Mouse (Mus musculus) liver, postnatal 0 days (tissue): ENCODE measurements around the gene Myo18a. TPM values are rescaled to one million over a fixed set of nuclear protein-coding genes. Genes with fewer than 3 reads are reported as not detected.

Source experiments
- ATAC-seq: fragments of 200-750 bp; cut with Nextera tagmentation; 2 replicates; pipeline ENCODE4 v1.8.0; 2017; ENCODE audit warnings: mild to moderate bottlenecking, moderate library complexity
- DNase-seq: peaks from one replicate; pipeline ENCODE4 v3.0.0-alpha.2; 2016
- H3K27ac ChIP-seq: fragments of 300-500 bp; sonication (generic); 2 replicates; pipeline ENCODE4 v1.5.1; 2014; ENCODE audit warnings: antibody characterized with exemption, moderate library complexity, mild to moderate bottlenecking, low read depth
- H3K27me3 ChIP-seq: fragments of 300-500 bp; sonication (generic); 2 replicates; pipeline ENCODE4 v1.6.1; 2014; ENCODE audit warnings: low read length, control low read depth, mixed read lengths; ENCODE audit not compliant: insufficient read depth
- H3K36me3 ChIP-seq: fragments of 300-500 bp; sonication (generic); replicated peaks from 2 replicates; pipeline ENCODE4 v1.6.1; 2014; ENCODE audit warnings: mild to moderate bottlenecking, control low read depth, low read length, moderate library complexity, mixed read lengths; ENCODE audit not compliant: insufficient read depth
- H3K4me1 ChIP-seq: fragments of 300-500 bp; sonication (generic); 2 replicates; pipeline ENCODE4 v1.6.1; 2014; ENCODE audit warnings: antibody characterized with exemption, mild to moderate bottlenecking, control low read depth; ENCODE audit not compliant: insufficient read depth
- H3K4me2 ChIP-seq: fragments of 300-500 bp; sonication (generic); 2 replicates; pipeline ENCODE4 v1.6.1; 2014; ENCODE audit warnings: low read depth, mild to moderate bottlenecking, low read length, moderate library complexity, mixed read lengths
- H3K4me3 ChIP-seq: fragments of 300-500 bp; sonication (generic); 2 replicates; pipeline ENCODE4 v1.5.1; 2014; ENCODE audit warnings: low read depth, low read length
- H3K9ac ChIP-seq: fragments of 300-500 bp; sonication (generic); replicated peaks from 2 replicates; pipeline ENCODE4 v1.6.1; 2014; ENCODE audit warnings: mild to moderate bottlenecking, moderate library complexity
- H3K9me3 ChIP-seq: fragments of 300-500 bp; sonication (generic); 2 replicates; pipeline ENCODE4 v1.6.1; 2016; ENCODE audit warnings: mild to moderate bottlenecking, control low read depth, low read length, mixed read lengths
- CTCF ChIP-seq: sonication (generic); IDR thresholded peaks from 2 replicates; pipeline ENCODE4 v1.5.1; 2016; ENCODE audit warnings: antibody characterized with exemption, low read depth
- EP300 ChIP-seq: IDR thresholded peaks from 2 replicates; pipeline ENCODE4 v1.6.1; 2016; ENCODE audit warnings: antibody characterized with exemption, low read depth, mild to moderate bottlenecking
- WGBS: fragments of 180-500 bp; shearing (Covaris S2); extraction: QIAGEN DNeasy Blood & Tissue Kit; methylation state at CpG from one replicate; pipeline ENCODE4 v1.1.7; 2014; ENCODE audit not compliant: insufficient replicate concordance; 5-methylcytosine and 5-hydroxymethylcytosine counted together
- polyA plus RNA-seq: library from polyadenylated mRNA; unstranded; fragments of >200 nt; fragmentation: Nextera tagmentation; extraction: Ambion mirVana; gene quantifications from 2 replicates; pipeline ENCODE4 v1.2.1, GENCODE M21; 2015

The Myo18a gene
- polyA plus RNA-seq, 1 experiment from 2014 or later = 10.4 TPM

- Histone ChIP-seq H3K36me3 (no peaks in the 10 kb centered on the region), H3K9me3 (no peaks in the 10 kb centered on the region), H3K27me3 (no peaks in the 10 kb centered on the region; the same call in 1 of the 2 replicates), H3K27ac (peak overlapping the region; percentile 72), H3K9ac (no peak overlapping the region), H3K4me2 (no peak overlapping the region), H3K4me3 (no peak overlapping the region), H3K4me1 (no peaks in the 10 kb centered on the region; the same call in 1 of the 2 replicates)
- DNase-seq (no peak), ATAC-seq (peak; percentile 65)
- TF ChIP-seq CTCF (no peak), EP300 (no peak)
- 62% methylated on average over 3 of the region's 3 CpGs for WGBS
Observed at GRCm38 (mm10) chr11:77900187-77900586, 137.1 kb downstream of the Myo18a start.

GRCm38 (mm10) chr11:77900696-77901095 lies 137.7 kb downstream of the Myo18a start:
- peak; percentile 82 for ATAC-seq
- Histone ChIP-seq H3K27me3 (no peaks in the 10 kb centered on the region; the same call in 1 of the 2 replicates), H3K9ac (no peak overlapping the region), H3K9me3 (no peaks in the 10 kb centered on the region), H3K27ac (peak overlapping the region; percentile 72), H3K36me3 (no peaks in the 10 kb centered on the region), H3K4me1 (no peaks in the 10 kb centered on the region; the same call in 1 of the 2 replicates), H3K4me2 (no peak overlapping the region), H3K4me3 (no peak overlapping the region)
- no peak for TF ChIP-seq EP300
- TF ChIP-seq CTCF = no peak
- DNase-seq = no peak
- 54% methylated on average over 4 of the region's 4 CpGs for WGBS

GRCm38 (mm10) chr11:77901366-77901765 lies 138.3 kb downstream of the Myo18a start:
- no peaks in the 10 kb centered on the region; the same call in 1 of the 2 replicates for H3K4me1 ChIP-seq
- no peak overlapping the region for H3K4me2 ChIP-seq
- no peaks in the 10 kb centered on the region for H3K36me3 ChIP-seq
- 57% methylated on average over 5 of the region's 5 CpGs for WGBS
- no peaks in the 10 kb centered on the region for H3K9me3 ChIP-seq
- DNase-seq (no peak), ATAC-seq (no peak)
- no peaks in the 10 kb centered on the region for H3K27me3 ChIP-seq
- no peak overlapping the region for H3K9ac ChIP-seq
- no peak overlapping the region for H3K27ac ChIP-seq
- H3K4me3 ChIP-seq = no peak overlapping the region
- TF ChIP-seq EP300 (no peak), CTCF (no peak)

GRCm38 (mm10) chr11:77901775-77902355 lies 138.8 kb downstream of the Myo18a start:
- Histone ChIP-seq H3K9me3 (no peaks in the 10 kb centered on the region), H3K4me3 (no peak overlapping the region), H3K27me3 (no peaks in the 10 kb centered on the region), H3K36me3 (no peaks in the 10 kb centered on the region), H3K4me2 (no peak overlapping the region), H3K27ac (no peak overlapping the region), H3K4me1 (no peaks in the 10 kb centered on the region; the same call in 1 of the 2 replicates), H3K9ac (no peak overlapping the region)
- TF ChIP-seq CTCF (no peak), EP300 (no peak)
- DNase-seq = no peak
- WGBS = 50% methylated on average over 8 of the region's 8 CpGs
- ATAC-seq = no peak

GRCm38 (mm10) chr11:77903761-77904160 lies 140.7 kb downstream of the Myo18a start:
- no peak for ATAC-seq
- no peaks in the 10 kb centered on the region for H3K27me3 ChIP-seq

GRCm38 (mm10) chr11:77904707-77905106 lies 141.7 kb downstream of the Myo18a start:
- H3K4me3 ChIP-seq = no peak overlapping the region
- H3K4me2 ChIP-seq = no peak overlapping the region
- 25% methylated on average over 1 of the region's 1 CpGs for WGBS
- H3K9ac ChIP-seq = no peak overlapping the region
- ATAC-seq = no peak
- no peaks in the 10 kb centered on the region; the same call in 1 of the 2 replicates for H3K4me1 ChIP-seq
- DNase-seq = no peak
- no peak overlapping the region for H3K27ac ChIP-seq
- H3K36me3 ChIP-seq = no peaks in the 10 kb centered on the region
- TF ChIP-seq CTCF = no peak
- no peak for TF ChIP-seq EP300
- H3K27me3 ChIP-seq = no peaks in the 10 kb centered on the region
- no peaks in the 10 kb centered on the region for H3K9me3 ChIP-seq

More at GRCm38 (mm10) chr11:77903761-77904160, 140.7 kb downstream of the Myo18a start:
- Histone ChIP-seq H3K4me2 (no peak overlapping the region), H3K27ac (no peak overlapping the region), H3K4me1 (no peaks in the 10 kb centered on the region; the same call in 1 of the 2 replicates), H3K9me3 (no peaks in the 10 kb centered on the region), H3K4me3 (no peak overlapping the region), H3K36me3 (no peaks in the 10 kb centered on the region), H3K9ac (no peak overlapping the region)
- DNase-seq = no peak
- TF ChIP-seq CTCF = no peak
- no peak for TF ChIP-seq EP300
- WGBS = 41% methylated on average over 3 of the region's 3 CpGs
